Mouse (Mus musculus) CH12.LX (cell line): ENCODE data around the gene Krt81.

ENCODE experiments used
- CTCF ChIP-seq, 2 experiments: IDR thresholded peaks in 1 of 2; conservative IDR thresholded peaks in 1 of 2; 2 replicates each; pipeline ENCODE4 v1.5.1; 2011 to 2012; ENCODE audit warnings: low read depth in 2 of 2, low read length in 2 of 2, improper control_type of control experiment in 1 of 2, inconsistent platforms in 1 of 2, mild to moderate bottlenecking in 1 of 2, moderate library complexity in 1 of 2
- ETS1 ChIP-seq: conservative IDR thresholded peaks from 2 replicates; pipeline ENCODE4 v1.6.1; 2012; ENCODE audit warnings: low read depth, mild to moderate bottlenecking, inconsistent platforms, low read length, improper control_type of control experiment, moderate library complexity
- HCFC1 ChIP-seq: IDR thresholded peaks from 2 replicates; pipeline ENCODE4 v1.6.1; 2012; ENCODE audit warnings: low read depth, mild to moderate bottlenecking, inconsistent platforms, low read length, improper control_type of control experiment
- IRF4 ChIP-seq: IDR thresholded peaks from 2 replicates; pipeline ENCODE4 v1.6.1; 2014; ENCODE audit warnings: low read depth, mild to moderate bottlenecking, inconsistent platforms, low read length, improper control_type of control experiment
- MEF2A ChIP-seq: IDR thresholded peaks from 2 replicates; pipeline ENCODE4 v1.6.1; 2014; ENCODE audit warnings: low read depth, mild to moderate bottlenecking, inconsistent platforms, low read length, improper control_type of control experiment, borderline replicate concordance
- POLR2A ChIP-seq: IDR thresholded peaks from 2 replicates; pipeline ENCODE4 v1.6.1; 2011; ENCODE audit warnings: low read depth, mild to moderate bottlenecking, improper control_type of control experiment, low read length
- POLR2AphosphoS2 ChIP-seq: IDR thresholded peaks from 2 replicates; pipeline ENCODE4 v1.6.1; 2011; ENCODE audit warnings: low read depth, low read length, improper control_type of control experiment
- RAD21 ChIP-seq: IDR thresholded peaks from 2 replicates; pipeline ENCODE4 v1.6.1; 2011; ENCODE audit warnings: low read depth, mild to moderate bottlenecking, low read length, improper control_type of control experiment, moderate library complexity
- TCF12 ChIP-seq: IDR thresholded peaks from 2 replicates; pipeline ENCODE4 v1.6.1; 2014; ENCODE audit warnings: low read depth, mild to moderate bottlenecking, inconsistent platforms, low read length, improper control_type of control experiment

DNA sequence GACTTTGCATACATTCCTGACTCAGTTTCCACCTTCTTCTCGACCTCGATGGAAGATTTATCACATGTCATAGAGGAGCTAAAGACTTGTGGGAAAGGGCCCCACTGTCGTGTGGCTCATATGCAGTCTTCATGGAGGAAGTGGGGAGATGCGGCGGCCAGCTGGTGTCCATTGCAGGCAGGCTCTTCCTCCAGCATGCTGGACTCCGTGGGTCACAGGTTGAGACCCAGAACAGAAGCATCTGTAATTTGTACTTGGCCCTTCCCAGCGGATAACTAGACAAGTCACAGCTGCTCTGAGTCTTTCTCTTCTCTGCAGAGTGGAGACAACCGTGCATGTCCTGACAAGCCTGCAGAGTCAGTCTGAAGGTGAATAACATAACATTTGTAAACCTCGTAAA is 44.7 kb upstream of the Krt81 start:
- no peak for TF ChIP-seq TCF12
- no peak for TF ChIP-seq HCFC1
- no peak for TF ChIP-seq POLR2AphosphoS2
- TF ChIP-seq RAD21, result no peak
- TF ChIP-seq POLR2A, result no peak
- no peak for TF ChIP-seq CTCF (conservative IDR thresholded peaks at IDR 0.05 in 1 of 2, IDR thresholded peaks at IDR 0.05 in 1 of 2; ENCODE audit: low read depth in 2 of 2, low read length in 2 of 2)
- TF ChIP-seq MEF2A, result no peak
- TF ChIP-seq ETS1, result no peak
- TF ChIP-seq IRF4, result no peak
